Mouse (Mus musculus) telencephalon, adult 2 months (tissue): ENCODE measurements around the gene Fmo1.

Experiments
- DNase-seq: peaks from one replicate; pipeline ENCODE4 v3.0.0-alpha.2; 2011; ENCODE audit warnings: low read depth, low spot score

Fmo1 gene

DNA sequence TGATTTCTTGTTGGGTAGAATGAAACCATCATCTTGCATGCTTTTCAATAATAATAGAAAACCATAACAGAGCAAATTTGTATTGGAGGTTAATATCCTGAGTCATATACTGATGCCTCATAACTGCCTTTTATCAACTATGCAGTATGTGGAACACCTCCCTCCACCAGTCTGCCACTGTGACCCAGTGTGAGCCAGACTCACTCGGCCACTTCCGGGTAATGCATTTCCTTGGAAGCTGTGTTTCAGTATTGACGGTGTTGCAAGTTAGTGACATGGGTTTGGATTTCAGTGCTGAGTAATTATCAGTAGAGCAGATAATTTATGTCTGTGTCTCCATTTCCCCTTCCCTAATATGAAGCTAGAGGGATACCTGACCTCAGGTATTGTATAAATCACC lies 2.8 kb downstream of the Fmo1 start:
- no peak for DNase-seq

DNA sequence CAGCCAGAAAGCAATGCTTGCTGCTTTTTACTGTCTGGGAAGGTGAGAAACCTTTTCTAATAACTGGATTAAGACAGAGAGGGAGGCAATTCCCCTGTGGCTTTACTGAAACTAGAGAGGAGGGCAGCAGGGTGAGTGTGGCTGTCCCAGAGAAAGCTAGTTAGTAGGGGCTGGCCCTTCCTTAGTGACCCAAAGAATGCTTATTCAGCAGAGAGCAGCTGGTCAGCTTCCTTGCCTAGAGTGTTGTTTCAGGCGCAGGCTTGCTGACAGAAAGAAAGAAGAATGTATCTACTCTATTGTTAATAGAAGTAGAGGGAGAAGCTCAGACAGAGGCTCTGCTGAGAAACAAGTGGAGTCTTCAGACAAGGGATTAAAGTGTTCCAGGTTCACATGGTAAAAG lies 4.1 kb downstream of the Fmo1 start:
- no peak for DNase-seq

DNA sequence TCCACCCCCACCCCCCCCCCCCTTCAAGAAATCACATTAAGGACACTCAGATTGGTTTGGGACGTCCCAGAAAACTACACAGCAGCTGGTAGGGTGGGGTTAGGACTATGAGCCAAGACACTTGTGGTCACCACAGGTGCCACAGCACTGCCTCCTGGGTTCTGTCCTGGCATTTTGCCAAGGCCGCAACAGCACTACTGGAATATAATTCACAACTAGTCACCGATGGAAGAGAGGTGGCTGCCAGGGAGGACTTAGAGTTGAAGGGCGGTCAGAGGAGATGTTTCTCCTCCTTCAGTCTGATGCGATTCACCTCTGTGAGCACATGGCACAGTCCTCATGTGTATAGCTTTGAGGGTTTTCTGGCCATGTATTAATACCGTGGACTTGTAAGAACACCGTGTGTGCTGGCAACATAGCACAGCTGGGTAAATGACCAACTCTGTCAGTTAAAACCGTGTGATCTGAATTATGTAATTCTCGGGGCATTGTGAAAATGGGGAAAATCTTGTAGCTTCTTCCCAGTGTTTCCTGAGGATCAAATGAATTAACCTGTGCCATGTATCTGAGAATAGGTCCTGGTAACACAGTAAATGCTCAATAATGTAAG lies 6.3 kb downstream of the Fmo1 start:
- no peak for DNase-seq

DNA sequence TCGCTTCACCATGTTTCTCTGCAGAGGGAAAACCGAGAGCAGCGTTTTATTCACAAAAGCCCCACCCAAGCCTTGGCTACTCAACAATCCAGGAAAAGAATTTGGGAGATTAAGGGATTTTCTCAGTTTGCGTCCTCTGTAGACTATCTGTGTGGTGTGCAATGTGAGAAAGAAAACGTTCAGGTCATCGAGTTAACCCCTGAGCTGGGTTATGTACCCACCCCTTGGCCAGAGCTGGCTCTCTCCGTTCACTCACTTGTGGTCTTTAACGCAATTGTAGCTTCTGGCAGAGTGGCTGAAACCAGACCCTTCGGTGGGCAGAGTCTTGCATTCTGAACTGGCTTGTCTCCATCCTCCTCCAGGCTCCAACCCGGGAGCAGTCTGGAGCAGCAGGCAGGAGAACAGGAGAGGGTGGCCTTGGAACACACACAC lies 6.8 kb downstream of the Fmo1 start:
- no peak for DNase-seq

DNA sequence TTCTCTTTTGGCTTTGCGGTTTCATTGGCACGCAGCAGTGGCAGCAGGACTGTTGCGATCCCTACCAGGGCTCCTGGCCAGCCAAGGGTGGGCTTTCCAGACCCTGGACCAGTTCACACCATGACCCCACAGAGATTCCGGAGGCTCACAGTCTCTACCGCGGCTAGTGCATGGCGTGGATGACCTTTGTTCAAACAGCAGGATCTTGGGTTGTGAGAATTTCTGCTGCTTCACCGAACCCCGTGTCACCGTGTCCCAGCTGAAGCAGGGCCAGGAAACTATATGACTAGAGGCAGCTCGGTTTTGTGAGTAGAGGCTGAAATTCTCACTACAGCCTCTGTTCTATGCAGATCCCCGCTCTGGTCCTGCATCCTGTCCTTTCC lies 7.7 kb downstream of the Fmo1 start:
- no peak for DNase-seq

DNA sequence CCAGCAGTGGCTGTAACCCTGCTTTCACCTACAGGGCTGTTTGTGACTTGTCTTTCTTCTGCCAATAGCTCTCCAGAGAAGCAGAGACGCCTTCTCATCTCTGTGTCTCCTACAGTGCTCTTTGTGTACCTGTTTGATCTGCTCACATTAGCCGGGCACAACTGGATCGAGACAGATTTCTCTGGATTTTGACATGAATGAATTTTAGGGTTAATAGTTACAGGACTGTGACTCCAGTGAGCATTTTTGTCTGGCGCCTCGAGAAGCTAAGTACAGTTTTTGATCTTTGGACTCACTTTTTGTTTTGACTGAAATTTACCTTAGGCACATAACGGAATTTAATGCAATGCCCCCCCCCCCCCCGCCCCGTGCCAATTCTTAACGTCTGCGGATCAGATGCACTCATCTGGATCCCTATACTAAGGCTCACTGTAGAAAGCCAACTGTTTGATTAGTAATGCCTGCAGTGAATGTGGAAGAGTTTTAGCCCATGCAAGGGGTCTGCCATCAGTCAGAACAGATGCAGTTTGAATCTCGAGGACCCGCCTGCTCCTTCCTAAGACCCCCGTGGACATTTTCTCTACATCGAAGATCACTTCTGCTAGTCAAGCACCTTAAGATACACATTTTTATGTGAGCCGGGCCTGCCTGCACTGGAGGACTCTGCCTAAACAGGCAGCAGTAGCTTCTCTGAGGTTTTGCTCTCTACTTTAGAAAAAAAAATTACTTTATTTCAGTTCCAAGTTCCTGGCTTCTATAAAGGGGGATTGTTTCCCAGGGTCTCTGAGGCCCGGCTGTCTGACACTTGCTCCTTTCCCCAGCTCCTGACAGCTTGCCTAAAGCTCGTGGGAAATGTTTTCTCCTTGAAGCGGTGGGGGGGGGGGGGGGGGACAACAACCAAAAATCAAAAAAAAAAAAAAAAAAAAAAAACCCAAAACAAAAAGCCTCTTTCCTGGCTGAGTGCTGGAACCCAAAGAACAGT lies 8.4 kb downstream of the Fmo1 start:
- DNase-seq: no peak

DNA sequence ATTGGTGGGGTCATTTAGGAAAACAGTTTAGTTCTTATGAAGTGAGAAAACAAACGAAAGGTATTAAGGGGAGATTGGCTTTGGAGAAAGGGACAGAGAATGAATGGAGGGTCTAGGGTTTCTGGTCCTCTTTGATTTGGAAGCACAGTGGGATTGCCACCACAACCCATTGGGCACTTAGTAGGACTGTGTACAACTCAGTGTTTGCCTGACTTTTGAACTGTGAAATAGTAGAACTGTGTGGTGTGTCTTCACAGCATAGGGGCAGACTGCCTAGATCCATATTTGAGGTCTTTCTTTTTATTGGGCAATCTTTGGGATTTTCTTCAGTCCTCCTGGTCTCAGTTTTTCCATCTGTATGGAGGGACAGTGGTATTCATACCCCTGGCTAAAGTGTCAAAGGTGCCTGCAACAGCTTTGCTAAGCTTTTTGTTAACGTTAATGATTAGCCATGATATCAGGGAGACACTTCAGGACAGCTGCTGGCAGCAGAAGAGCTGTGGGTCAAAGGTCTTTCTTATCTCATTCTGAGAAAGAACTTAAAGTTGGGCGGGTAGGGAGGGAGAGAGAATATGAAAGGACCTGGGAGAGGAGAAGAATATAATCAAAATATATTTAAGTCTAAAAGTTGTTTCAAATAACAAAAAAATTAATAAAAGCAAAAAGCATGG lies 12.5 kb downstream of the Fmo1 start:
- no peak for DNase-seq

DNA sequence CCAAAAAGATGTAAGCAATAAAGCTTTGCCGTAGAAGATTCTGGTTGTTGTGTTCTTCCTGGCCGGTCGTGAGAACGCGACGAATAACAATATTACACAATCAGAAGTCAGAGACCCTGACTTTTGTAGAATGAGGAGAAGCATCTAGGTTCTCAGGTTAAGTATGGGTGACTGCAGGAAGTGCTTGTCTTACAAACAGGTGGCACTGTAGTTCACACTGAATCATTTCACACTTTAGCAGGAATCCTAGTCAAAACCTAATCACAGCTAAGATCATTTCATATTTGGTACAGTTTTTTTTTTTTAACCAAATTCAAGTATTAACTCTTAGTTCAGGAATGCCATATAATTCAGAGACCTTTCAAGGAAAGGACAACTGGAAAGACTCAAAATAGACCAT lies 18.9 kb downstream of the Fmo1 start:
- no peak for DNase-seq

DNA sequence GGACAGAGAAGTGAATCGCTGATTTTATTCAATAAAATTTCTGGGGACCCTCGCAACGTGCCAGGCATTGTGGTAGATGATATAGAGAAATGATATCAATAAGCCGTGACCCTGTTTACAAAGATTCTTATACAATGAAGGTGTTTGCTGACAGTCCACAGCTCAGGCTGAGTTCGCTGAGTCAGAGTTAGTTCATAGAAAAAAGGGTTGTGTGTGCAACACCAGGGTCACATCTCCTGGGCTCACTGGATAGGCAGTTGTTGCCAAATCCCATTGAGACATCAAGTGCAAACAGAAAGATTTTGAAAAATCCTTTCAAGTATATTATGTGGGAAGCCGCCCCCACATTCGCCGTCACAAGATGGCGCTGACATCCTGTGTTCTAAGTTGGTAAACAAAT lies 26.2 kb downstream of the Fmo1 start:
- no peak for DNase-seq

DNA sequence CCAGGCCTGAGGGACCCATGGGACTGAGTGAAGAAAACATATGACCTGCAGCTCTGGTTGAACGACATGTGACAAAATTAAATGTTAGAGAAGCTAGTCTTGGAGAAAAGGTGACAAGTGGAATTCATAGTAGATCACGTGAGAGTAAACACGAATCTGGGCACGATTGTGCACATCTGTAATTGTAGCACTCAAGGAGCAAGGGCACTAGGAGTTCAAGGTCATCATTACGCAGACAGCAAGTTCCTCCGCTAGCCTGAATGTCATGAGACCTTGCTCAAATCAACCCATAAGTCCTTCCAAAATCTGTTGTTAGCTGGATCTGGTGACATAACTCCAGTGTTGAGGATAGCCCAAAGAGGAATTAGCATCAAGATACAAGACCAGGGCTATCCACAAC lies 27.4 kb downstream of the Fmo1 start:
- DNase-seq: no peak

DNA sequence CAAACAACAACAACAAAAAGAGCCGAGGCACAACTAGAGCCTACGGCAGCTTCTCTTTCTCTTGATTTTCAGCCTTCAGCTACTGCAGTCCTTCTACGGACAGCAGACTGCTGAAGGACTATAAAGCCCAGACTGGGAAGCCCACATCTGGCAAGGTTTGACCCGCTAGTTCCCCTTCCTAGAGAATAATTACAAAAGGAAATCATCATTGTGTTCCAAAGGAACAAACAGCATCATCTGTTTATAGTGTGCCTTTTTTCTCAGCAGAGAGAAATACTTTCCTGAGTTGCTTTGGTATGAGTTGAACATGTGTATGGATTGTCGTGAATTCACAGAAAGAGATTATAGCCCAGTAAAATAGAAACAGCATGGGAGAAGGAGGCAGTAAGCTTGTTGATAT lies 32.1 kb downstream of the Fmo1 start:
- DNase-seq: no peak

DNA sequence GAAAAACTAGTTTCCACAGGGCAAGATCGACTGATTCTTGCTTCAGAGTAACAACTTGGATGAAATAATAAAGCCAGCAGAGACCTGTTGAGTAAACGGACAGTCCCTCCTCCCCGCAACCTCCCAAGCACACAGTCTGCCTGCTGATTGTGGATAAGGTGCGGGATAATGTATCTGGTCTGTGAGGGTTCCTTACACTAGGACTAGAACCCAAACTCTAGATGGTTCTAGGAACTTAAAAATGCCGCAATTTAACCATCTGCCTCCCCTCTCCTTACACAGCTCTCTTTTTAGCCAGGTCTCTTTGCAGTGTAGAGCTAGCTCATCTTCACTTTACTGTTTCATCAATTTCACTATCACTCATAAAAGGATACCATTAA lies 33.8 kb downstream of the Fmo1 start:
- no peak for DNase-seq

DNA sequence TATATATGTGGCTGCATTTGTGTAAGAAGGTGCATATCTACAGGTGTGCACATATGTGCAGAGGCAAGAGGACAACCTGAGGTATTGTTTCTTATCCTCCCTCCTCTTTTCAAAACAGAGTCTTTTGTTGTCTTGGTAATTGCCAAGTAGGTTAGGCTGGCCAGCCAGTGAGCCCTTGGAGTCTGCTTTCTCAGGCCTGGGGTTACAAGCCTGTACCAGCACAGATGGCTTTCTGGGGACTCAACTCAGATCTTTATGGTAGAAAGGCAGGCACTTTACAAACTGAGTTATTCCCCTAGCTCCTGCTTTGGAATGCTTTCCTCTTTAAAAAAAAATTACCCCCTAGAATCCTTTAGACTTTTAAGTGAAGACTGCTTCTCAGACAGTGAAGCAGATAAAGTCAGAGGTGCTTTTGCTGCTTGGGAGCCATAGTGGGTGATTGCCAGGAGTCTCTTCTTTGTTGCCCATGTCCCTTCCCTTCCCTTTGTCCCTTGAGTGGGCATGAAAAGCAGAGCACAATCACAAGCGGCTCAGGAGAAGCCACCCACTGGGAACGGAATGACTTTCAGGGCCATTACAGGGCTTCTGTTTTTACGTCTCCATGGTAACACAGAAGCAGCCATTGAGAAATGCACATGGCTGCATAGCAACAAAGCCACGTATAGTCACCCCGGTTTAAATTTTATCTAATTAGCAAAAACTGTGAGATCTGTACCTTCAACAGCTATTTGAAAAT lies 34.4 kb downstream of the Fmo1 start:
- DNase-seq: no peak

DNA sequence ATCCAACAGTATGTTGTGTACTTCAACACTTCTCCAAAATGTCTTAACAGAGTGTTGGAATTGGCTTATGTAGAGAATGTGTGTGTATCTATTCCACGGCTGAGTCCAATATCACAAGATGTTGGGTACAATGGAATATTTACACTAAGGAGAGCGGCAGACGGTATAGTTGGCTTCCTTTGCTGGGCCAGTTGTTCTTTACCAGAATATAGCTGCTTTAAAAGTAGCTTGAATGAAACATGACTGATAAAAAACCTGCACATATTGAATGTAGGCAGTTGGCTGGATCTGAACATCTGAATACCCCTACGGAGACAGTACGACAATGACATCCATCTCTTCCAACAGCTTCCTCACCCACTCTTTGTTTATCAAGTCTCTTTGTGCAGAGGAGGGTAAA lies 47.1 kb downstream of the Fmo1 start:
- peak; percentile 52 for DNase-seq

DNA sequence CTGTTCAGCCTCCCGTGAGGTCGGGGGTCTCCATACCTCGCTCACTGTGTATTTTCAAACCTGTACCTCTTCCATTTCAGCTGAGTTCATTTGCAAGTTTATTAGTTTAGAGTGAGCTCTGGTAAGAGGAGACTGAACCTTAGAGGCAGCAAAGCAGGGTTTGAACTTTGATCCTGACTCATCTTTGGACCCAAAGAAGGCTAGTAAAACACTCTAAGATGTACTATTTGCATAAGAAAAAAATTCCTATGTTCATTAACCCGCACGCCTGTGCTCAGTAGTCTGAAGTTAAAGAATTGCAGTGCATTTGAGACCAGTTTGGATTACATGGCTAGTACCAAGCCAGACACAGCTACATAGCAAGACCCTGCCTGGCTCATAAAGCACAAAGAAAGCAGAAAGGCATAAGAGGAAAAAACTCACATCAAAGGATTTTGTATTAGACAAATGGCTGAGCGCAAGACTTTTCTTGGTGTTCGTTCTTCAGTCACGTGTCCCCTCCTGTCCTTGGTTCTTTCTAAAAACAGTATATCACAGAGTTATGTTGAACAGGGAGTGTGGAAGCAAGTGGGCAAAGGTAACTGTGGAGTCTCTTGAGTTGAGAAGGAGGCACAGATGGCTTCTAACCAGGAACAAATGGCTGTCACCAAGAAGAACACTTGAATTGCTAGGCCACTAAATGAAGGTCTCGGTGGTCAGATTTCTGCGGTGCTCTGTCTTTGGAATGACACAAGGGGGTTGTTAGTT lies 50.9 kb downstream of the Fmo1 start:
- DNase-seq: no peak

DNA sequence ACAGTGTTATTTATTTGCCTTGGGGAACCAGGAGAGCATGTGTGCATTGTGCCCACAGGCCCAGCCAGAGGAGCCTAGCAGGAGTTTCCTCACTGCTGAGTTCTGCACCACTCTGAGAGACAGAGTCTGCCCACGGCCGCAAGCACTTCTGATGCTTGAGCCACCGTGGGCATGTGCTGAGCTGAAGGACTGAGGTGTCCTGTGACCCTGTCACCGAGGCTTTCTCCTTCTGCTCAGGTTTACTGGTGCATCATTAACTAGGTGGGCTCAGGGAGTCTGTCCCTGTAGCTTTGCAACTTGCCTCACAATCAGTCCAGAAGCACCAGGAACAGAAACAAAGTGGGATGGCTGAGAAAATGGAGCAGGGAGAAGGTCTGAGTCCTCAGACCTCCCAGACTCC lies 51.5 kb downstream of the Fmo1 start:
- no peak for DNase-seq

DNA sequence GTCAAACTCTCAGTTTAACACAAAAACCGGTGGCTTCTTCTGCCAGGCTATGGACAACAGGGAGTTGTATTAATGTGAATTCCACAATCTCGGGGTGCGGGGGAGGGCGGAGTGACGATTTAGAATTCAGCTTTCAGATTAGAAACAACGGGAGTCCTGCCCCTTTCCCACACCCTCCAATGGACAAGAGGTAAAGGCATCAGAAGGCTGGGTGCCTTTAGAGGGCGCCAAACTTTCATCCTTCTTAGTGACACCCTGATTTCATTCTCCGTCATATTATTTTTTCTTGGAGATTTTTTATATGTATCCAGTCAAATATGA lies 52.6 kb downstream of the Fmo1 start, which contains the start of gene Fmo4:
Gene Fmo4, minus strand, starts transcription at position 137 of the 321 bp plus-strand sequence.
- no peak for DNase-seq

DNA sequence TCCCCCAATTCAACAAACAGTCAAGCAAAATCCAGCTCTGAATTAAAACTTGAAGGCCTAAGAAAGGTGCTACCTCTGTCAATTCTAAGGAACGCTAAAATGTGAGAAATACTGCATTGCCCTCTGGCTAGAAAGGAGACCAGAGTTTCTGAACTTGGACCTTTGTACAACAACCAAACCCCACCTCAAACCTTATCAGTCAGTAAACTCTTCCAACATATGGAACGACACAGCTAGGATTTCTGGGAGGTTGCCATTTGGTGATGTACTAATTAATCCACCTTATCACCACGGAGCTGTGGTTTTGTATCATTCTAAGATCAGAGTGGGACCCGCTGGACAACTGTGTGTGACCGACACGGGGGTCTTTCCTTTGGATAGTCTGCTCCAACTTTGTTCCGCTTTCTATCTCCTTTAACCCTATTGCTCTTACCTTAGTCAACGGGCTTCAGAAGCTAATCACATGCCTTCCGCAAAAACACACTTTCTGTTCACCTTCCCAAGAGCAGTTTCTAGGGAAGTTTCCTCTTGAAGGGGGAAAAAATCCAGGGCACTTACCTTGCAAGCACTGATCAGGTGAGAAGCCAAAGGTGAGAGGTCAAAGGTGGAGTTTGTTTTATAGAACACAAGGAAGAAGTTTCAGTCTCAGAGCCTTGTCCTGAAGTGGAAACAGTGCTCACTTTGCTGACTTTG lies 53.1 kb downstream of the Fmo1 start:
- no peak for DNase-seq

DNA sequence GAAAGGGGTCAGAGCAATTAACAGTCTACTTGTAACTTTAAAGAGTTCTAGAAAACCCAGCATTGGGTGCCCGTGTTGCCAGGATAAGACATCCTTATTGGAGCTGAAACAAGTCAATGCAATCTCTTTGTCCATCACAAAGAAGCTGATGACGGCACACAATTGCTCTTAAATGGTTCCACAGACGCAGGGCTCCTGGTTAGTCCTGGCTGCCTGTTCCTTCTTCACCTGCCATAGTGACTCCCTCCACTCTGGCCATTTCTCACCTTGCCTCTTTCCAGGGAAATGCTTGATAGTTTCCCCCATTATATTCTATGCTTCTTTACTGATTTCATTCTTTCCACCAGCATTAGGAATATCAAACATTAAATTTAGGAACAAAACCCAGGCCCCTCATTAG lies 57.9 kb downstream of the Fmo1 start:
- DNase-seq: no peak

DNA sequence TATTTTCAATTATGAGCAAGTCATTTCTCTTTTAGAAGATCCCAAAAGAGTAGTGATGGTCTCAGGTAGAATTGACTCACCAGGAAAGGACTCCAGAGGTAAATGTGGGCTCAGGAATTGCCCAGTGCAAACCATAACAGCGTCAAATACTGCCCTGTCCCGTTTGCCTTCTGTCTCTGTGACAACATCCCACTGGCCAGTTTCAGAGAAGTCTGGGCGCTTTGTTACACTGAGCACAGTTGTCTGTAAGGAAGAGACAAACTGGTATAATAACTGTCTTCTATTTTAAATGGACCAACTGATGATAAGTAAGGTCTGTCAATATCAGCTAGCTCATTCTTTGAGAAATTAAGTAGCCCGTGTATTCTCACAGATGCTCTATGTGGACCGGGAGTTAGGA lies 59.0 kb downstream of the Fmo1 start:
- DNase-seq: no peak

DNA sequence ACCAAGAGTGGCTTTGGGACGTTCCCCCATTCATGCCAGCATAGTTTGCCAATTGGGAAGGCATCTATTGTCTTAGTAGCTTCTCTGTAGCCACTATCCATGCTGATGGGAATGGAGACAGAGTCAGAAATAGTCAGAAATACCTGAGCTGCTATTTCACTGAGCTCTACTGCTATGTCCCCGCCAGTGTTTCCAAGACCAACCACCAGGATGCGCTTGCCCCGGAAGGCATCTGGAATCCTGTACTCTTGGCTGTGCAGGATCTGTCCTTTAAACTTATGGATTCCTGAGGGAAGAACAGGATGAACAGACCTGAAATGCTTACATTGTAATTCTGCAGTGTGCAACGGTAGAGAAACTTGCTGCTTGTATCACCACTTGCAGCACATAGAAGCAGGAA lies 61.4 kb downstream of the Fmo1 start:
- DNase-seq: no peak
